Mouse (Mus musculus): ENCODE results near the gene Bcorl1. TPM values are rescaled to one million over a fixed set of nuclear protein-coding genes. Genes with fewer than 3 reads are reported as not detected.

Bcorl1 gene
- polyA plus RNA-seq, 1 experiment from 2014 or later: 11.1 TPM

- H3K27me3 ChIP-seq: no peaks in the 10 kb centered on the region
- CTCF ChIA-PET: interaction anchor here (1.0 to 1.3 kb wide), 3 partner anchors 16 to 103 kb away, joined by 3 read pairs; no protein-coding TSS in a partner anchor
- no peak for TF ChIP-seq CTCF (IDR thresholded peaks at IDR 0.05)
- in situ Hi-C loops (cut with MboI; ENCODE audit: low pct_unique_long_range_greater_than_20kb): loop anchor here (10.0 kb wide), 2 partner anchors 125 to 405 kb away; no protein-coding TSS in a partner anchor
- no peak for DNase-seq (ENCODE audit: low read depth, low spot score)
- no peak for ATAC-seq
- POLR2A ChIA-PET: interaction anchor here (0.6 kb wide), 1 partner anchor 200 kb away, joined by 6 read pairs; no protein-coding TSS in a partner anchor
These were observed 58.8 kb downstream of the Bcorl1 start for GRCm38 (mm10) chrX:48399994-48400393.

GRCm38 (mm10) chrX:48405141-48405540 lies 64.0 kb downstream of the Bcorl1 start:
- in situ Hi-C loops (cut with MboI; ENCODE audit: low pct_unique_long_range_greater_than_20kb): loop anchor here (10.0 kb wide), 2 partner anchors 130 to 410 kb away; no protein-coding TSS in a partner anchor
- ATAC-seq: peak; percentile 53
- POLR2A ChIA-PET: no interaction called here
- no peak for DNase-seq (ENCODE audit: low read depth, low spot score)
- no peaks in the 10 kb centered on the region for H3K27me3 ChIP-seq
- no peak for TF ChIP-seq CTCF (IDR thresholded peaks at IDR 0.05)
- CTCF ChIA-PET: interaction anchor here (0.9 to 1.1 kb wide), 2 partner anchors 25 to 50 kb away, joined by 3 to 4 read pairs; no protein-coding TSS in a partner anchor

DNA sequence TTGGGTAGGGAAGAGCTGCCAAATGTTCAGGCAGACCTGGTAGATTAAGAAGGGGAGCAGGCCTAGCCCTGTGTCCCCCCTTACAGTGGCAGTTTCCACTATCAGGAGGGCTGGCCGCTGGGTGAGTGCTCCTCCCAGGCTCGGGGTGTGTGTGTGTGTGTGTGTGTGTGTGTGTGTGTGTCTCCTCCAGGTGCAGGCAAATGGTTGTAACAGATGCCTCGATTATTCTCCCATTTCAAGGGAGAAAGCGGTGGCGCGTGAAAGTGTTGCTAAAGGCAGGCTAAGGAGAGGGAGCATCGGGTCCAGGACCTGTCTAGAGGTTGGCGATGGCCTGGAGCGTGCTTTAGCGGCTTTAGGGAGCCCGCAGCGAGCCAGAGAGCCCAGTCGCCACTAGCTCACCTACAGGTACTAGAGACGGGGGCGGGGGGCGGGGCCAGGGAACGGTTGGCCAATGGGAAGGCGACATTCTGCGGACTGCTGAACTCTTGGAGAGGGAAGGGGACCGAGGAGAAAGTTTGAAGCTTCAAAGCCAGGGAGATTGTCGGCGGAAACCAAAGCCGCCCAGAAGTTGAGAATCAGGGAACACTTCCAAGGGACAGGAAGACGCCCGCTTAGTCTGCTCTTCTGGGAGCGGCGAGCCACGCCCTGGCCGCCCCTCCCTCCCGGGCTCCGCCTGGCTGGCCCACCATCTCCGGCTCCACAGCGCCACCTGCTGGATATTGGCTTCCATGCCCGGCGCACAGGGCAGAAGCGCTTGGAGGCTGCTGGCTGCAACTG lies 68.6 kb downstream of the Bcorl1 start:
- in situ Hi-C loops (cut with MboI; ENCODE audit: low pct_unique_long_range_greater_than_20kb): loop anchor here (10.0 kb wide), 2 partner anchors 135 to 415 kb away; no protein-coding TSS in a partner anchor
- POLR2A ChIA-PET: interaction anchor here (0.6 kb wide), 1 partner anchor 253 kb away, joined by 3 read pairs; no protein-coding TSS in a partner anchor
- no peak for DNase-seq (ENCODE audit: low read depth, low spot score)
- peak; percentile 87 for ATAC-seq
- no peaks in the 10 kb centered on the region for H3K27me3 ChIP-seq
- no peak for TF ChIP-seq CTCF (IDR thresholded peaks at IDR 0.05)
- CTCF ChIA-PET: interaction anchor here (0.8 to 2.2 kb wide), 13 partner anchors 7 to 424 kb away, joined by 3 to 7 read pairs (median 4); no protein-coding TSS in a partner anchor

GRCm38 (mm10) chrX:48410388-48410776 lies 69.2 kb downstream of the Bcorl1 start:
- in situ Hi-C loops (cut with MboI; ENCODE audit: low pct_unique_long_range_greater_than_20kb): no loop called here
- DNase-seq (ENCODE audit: low read depth, low spot score) (no peak), ATAC-seq (no peak)
- H3K27me3 ChIP-seq: no peaks in the 10 kb centered on the region
- CTCF ChIA-PET: interaction anchor here (1.0 to 2.2 kb wide), 13 partner anchors 8 to 425 kb away, joined by 3 to 7 read pairs (median 4); no protein-coding TSS in a partner anchor
- POLR2A ChIA-PET: interaction anchor here (0.5 to 0.9 kb wide), 3 partner anchors 10 to 1321 kb away, joined by 3 read pairs; no protein-coding TSS in a partner anchor
- no peak for TF ChIP-seq CTCF (IDR thresholded peaks at IDR 0.05)

GRCm38 (mm10) chrX:48412629-48413028 lies 71.5 kb downstream of the Bcorl1 start:
- ChIA-PET POLR2A (no interaction called here), CTCF (interaction anchor here (1.6 kb wide), 1 partner anchor 135 kb away, joined by 3 read pairs; no protein-coding TSS in a partner anchor)
- no peak for TF ChIP-seq CTCF (IDR thresholded peaks at IDR 0.05)
- in situ Hi-C loops (cut with MboI; ENCODE audit: low pct_unique_long_range_greater_than_20kb): no loop called here
- no peaks in the 10 kb centered on the region for H3K27me3 ChIP-seq
- DNase-seq (ENCODE audit: low read depth, low spot score) (no peak), ATAC-seq (no peak)

DNA sequence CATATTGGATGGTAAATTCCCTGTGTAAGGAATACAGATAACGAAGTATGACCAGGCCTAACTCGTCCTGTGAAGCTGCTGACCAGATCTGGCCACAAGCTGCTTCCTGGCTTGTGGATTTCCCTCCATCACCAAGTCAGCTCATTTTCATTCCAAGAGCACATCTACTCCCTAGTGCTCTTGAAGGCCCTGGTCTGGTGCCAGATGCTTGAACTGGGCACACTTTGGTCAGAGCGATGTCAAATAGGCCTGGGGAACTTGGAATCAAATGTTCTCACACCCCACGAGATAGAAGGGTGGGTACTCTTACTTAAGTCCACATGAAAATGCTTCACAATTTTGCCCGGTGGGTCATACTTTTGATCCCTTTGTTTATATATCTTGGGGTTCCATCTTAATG lies 73.1 kb downstream of the Bcorl1 start:
- H3K27me3 ChIP-seq: no peaks in the 10 kb centered on the region
- no peak for DNase-seq (ENCODE audit: low read depth, low spot score)
- in situ Hi-C loops (cut with MboI; ENCODE audit: low pct_unique_long_range_greater_than_20kb): no loop called here
- CTCF ChIA-PET: interaction anchor here (1.3 kb wide), 1 partner anchor 9 kb away, joined by 5 read pairs; no protein-coding TSS in a partner anchor
- no peak for ATAC-seq
- POLR2A ChIA-PET: no interaction called here
- no peak for TF ChIP-seq CTCF (IDR thresholded peaks at IDR 0.05)

DNA sequence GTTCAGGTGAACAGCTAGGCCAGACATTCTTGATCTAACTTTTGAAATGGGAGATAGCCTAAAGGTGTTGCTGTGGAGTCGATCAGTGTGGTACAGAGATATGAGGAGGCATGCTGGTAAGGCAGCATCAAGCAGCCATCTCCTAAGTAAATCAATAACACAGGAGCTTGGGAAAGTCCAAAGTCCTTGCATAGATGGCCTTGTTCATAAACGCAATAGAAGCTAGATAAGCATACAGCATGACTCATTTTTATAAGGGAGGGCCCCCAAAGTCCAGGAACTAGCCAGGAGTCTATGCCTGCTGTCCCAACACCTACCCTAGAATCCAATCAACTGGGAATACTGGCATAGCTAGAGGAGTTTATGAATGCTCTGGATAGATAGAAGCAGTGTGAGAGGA lies 77.3 kb downstream of the Bcorl1 start:
- ATAC-seq: no peak
- no peak for DNase-seq (ENCODE audit: low read depth, low spot score)
- no peak for TF ChIP-seq CTCF (IDR thresholded peaks at IDR 0.05)
- H3K27me3 ChIP-seq: no peaks in the 10 kb centered on the region
- in situ Hi-C loops (cut with MboI; ENCODE audit: low pct_unique_long_range_greater_than_20kb): no loop called here
- CTCF ChIA-PET: interaction anchor here (0.8 to 1.2 kb wide), 3 partner anchors 8 to 54 kb away, joined by 3 to 4 read pairs (median 4); no protein-coding TSS in a partner anchor
- POLR2A ChIA-PET: interaction anchor here (0.5 kb wide), 1 partner anchor 39 kb away, joined by 3 read pairs; no protein-coding TSS in a partner anchor

GRCm38 (mm10) chrX:48422986-48423385 lies 81.8 kb downstream of the Bcorl1 start:
- TF ChIP-seq CTCF (IDR thresholded peaks at IDR 0.05): no peak
- CTCF ChIA-PET: interaction anchor here (0.7 to 2.7 kb wide), 9 partner anchors 8 to 109 kb away, joined by 3 to 17 read pairs (median 4); partner anchors contain the start of gene Elf4
- H3K27me3 ChIP-seq: no peaks in the 10 kb centered on the region
- in situ Hi-C loops (cut with MboI; ENCODE audit: low pct_unique_long_range_greater_than_20kb): loop anchor here (5.0 kb wide), 2 partner anchors 39 to 104 kb away; partner anchors contain the start of gene Elf4
- no peak for DNase-seq (ENCODE audit: low read depth, low spot score)
- ATAC-seq: no peak
- POLR2A ChIA-PET: no interaction called here

DNA sequence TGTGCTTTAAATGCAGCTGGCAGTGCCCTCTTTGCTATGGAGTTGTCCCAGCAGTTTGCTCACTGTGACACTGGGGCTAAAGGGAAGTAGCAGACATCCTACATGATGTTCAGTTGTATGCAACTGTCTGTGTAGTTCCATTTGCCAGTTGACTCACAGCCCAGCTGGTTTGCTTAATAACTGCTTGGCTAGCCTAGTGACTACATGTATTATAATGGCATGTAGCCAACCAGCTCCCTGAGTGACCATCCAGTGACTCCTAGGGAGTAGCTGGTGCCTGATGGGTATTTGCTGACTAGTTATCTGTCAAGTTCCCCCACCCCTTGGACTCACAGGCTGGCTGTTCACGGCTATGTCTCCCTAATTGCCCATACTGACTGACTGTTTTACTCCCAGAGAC lies 82.5 kb downstream of the Bcorl1 start:
- in situ Hi-C loops (cut with MboI; ENCODE audit: low pct_unique_long_range_greater_than_20kb): loop anchor here (5.0 kb wide), 2 partner anchors 39 to 104 kb away; partner anchors contain the start of gene Elf4
- H3K27me3 ChIP-seq: no peaks in the 10 kb centered on the region
- POLR2A ChIA-PET: no interaction called here
- CTCF ChIA-PET: interaction anchor here (0.7 to 2.7 kb wide), 11 partner anchors 9 to 108 kb away, joined by 3 to 17 read pairs (median 4); partner anchors contain the start of gene Elf4
- DNase-seq (ENCODE audit: low read depth, low spot score): no peak
- TF ChIP-seq CTCF (IDR thresholded peaks at IDR 0.05): no peak
- peak; percentile 24 for ATAC-seq

- TF ChIP-seq CTCF (IDR thresholded peaks at IDR 0.05): no peak
- no peaks in the 10 kb centered on the region for H3K27me3 ChIP-seq
- POLR2A ChIA-PET: no interaction called here
- DNase-seq (ENCODE audit: low read depth, low spot score): no peak
- peak; percentile 68 for ATAC-seq
- CTCF ChIA-PET: interaction anchor here (1.1 to 2.7 kb wide), 5 partner anchors 14 to 47 kb away, joined by 3 to 17 read pairs (median 4); partner anchors contain the start of gene Elf4
- in situ Hi-C loops (cut with MboI; ENCODE audit: low pct_unique_long_range_greater_than_20kb): loop anchor here (5.0 kb wide), 2 partner anchors 38 to 103 kb away; partner anchors contain the start of gene Elf4
These were observed 83.4 kb downstream of the Bcorl1 start for GRCm38 (mm10) chrX:48424583-48424982.

All from Patski (cell line).